Mouse (Mus musculus): Measurements from ENCODE around the gene Tmem216. TPM values are rescaled to one million over a fixed set of nuclear protein-coding genes. Genes with fewer than 3 reads are reported as not detected.

The Tmem216 gene
- polyA plus RNA-seq (2015; fragmentation: Nextera tagmentation; extraction: Ambion mirVana), result 47.0 and 49.5 TPM in 2 replicates

DNA sequence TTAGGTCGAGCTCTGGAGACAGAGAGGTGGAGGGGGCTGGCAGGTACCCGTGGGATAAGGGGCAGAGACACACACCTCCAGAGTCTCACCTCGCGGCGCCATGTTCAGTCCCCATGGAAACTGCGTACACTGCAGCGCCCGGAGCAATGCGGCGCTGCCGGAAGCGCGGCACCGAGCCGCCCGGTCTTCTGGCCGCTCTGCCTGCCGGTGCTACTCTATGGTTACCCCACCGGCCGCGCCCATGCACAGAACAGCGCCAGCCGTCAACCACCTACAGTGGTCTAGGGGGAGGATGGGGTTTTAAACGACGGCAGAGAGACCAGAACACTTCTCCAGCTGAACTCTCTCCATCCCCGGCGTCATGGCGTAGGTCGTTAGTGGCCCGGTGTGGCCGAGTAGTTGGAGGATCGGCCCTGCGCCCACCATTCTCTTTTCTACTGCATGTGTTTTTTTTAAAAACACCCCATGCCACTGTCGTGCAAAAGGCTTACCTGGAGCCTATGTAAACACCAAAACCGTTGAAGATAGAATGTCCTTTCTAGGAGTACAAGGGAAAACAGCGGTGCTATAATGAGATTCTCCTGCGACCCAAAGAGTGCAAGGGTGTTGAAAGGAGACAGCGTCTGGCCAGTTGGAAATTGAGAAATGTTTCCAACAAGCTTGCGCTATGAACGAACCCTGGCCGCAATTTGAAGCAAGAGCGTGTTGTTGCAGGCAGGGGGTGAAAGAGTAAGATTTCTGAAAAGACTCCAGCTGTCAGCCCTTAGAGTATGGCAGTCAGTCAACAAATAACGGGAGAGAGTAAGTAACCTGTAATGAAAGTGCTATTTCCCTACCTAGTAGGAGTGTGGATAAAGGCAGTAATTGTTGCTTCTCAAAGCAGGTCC, at the start of gene Tmem216:
TSS of gene Tmem216 (minus strand) at position 615 of the 887 bp plus-strand sequence.
- Histone ChIP-seq H3K27me3 (replicated peaks; ENCODE audit: control insufficient read depth, insufficient read depth, low read length) (no peaks in the 10 kb centered on the region), H3K4me1 (replicated peaks; ENCODE audit: control insufficient read depth, insufficient read depth, low read length) (peaks cover 17% of the 10 kb centered on the region), H3K4me3 (replicated peaks; ENCODE audit: low read length) (peak within 1 kb of the TSS; percentile 70), H3K27ac (ENCODE audit: low read length) (peak within 1 kb of the TSS; percentile 87), H3K9me3 (ENCODE audit: control insufficient read depth, low read length) (no peaks in the 10 kb centered on the region), H3K9ac (replicated peaks; ENCODE audit: low read depth, low read length) (peak within 1 kb of the TSS; percentile 79), H3K36me3 (ENCODE audit: control insufficient read depth, insufficient read depth) (peaks cover 10% of the 10 kb centered on the region), H3K4me2 (ENCODE audit: low read length) (peak within 1 kb of the TSS; percentile 74)
- peak; percentile 100 for ATAC-seq
- under 1% methylated on average over 43 of the region's 43 CpGs for WGBS

DNA sequence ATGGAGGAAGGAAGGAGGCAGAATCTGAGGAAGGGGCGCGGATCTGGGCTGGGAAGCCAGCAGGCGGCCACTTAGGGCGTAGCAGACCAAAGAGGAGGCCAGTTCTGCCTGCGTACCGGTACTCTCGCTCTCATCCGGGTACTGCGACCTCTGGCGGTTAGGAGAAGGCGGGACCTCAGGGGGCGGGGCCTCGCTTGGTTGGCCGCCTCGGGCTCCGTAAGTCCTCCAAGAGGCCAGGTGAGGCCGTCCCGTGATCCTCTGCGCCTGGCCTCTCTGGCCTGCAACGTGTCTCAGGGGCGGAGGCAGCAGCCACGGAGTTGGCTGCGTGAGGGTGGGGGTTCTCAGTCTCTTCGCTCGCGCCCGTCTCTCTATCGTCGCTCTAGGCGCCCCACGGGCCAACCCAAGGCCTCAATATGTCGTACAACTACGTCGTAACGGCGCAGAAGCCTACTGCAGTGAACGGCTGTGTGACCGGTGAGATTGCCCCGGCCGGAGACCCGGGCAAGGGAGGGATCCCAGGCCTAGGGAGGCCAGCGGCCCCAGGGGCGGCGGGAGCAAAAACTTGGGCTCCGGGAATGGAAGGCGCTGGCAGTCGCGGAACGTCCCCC, 49.4 kb upstream of the Tmem216 start, which contains the start of the genes Ddb1 and Tkfc:
TSS of gene Ddb1 (plus strand) at position 35 of the 608 bp plus-strand sequence.
TSS of gene Tkfc (minus strand) at position 362 of the 608 bp plus-strand sequence.
- WGBS, result under 1% methylated on average over 49 of the region's 49 CpGs
- H3K27me3 ChIP-seq (replicated peaks; ENCODE audit: control insufficient read depth, insufficient read depth, low read length), result no peaks in the 10 kb centered on the region
- H3K9me3 ChIP-seq (ENCODE audit: control insufficient read depth, low read length), result no peaks in the 10 kb centered on the region
- peaks cover 14% of the 10 kb centered on the region for H3K36me3 ChIP-seq (ENCODE audit: control insufficient read depth, insufficient read depth)
- peak; percentile 95 for ATAC-seq
- peak within 1 kb of the TSS; percentile 90 for H3K27ac ChIP-seq (ENCODE audit: low read length)
- peak within 1 kb of the TSS; percentile 94 for H3K9ac ChIP-seq (replicated peaks; ENCODE audit: low read depth, low read length)
- peak within 1 kb of the TSS; percentile 84 for H3K4me2 ChIP-seq (ENCODE audit: low read length)
- peaks cover 32% of the 10 kb centered on the region for H3K4me1 ChIP-seq (replicated peaks; ENCODE audit: control insufficient read depth, insufficient read depth, low read length)
- H3K4me3 ChIP-seq (replicated peaks; ENCODE audit: low read length), result peak within 1 kb of the TSS; percentile 96

DNA sequence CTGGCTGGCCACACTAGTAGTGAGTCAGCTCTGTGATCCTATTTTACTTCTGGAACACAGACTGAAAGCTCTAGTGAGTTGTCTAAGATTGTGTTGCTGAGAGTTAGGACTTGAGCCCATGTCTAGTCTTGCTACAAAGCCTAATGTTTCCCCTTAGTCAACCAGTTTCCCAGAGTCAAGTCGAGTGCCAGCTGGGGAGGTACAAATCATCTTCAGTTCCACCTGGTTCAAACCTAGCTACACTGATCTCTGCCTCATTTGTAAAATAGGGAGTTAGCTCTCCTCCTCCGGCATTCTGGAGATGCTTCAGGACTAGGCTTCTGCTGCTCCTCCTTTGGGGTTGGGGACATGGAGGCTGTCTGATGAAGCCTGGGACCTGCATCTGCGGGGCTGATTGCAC, 48.5 kb upstream of the Tmem216 start:
- peak overlapping the region; percentile 96 for H3K4me3 ChIP-seq (replicated peaks; ENCODE audit: low read length)
- WGBS, result 62% methylated on average over 3 of the region's 3 CpGs
- H3K36me3 ChIP-seq (ENCODE audit: control insufficient read depth, insufficient read depth), result peaks cover 11% of the 10 kb centered on the region
- no peak for ATAC-seq
- H3K4me2 ChIP-seq (ENCODE audit: low read length), result peak overlapping the region; percentile 56
- H3K27ac ChIP-seq (ENCODE audit: low read length), result peak overlapping the region; percentile 90
- no peaks in the 10 kb centered on the region for H3K27me3 ChIP-seq (replicated peaks; ENCODE audit: control insufficient read depth, insufficient read depth, low read length)
- no peaks in the 10 kb centered on the region for H3K9me3 ChIP-seq (ENCODE audit: control insufficient read depth, low read length)
- H3K4me1 ChIP-seq (replicated peaks; ENCODE audit: control insufficient read depth, insufficient read depth, low read length), result peaks cover 32% of the 10 kb centered on the region
- peak overlapping the region; percentile 73 for H3K9ac ChIP-seq (replicated peaks; ENCODE audit: low read depth, low read length)

DNA sequence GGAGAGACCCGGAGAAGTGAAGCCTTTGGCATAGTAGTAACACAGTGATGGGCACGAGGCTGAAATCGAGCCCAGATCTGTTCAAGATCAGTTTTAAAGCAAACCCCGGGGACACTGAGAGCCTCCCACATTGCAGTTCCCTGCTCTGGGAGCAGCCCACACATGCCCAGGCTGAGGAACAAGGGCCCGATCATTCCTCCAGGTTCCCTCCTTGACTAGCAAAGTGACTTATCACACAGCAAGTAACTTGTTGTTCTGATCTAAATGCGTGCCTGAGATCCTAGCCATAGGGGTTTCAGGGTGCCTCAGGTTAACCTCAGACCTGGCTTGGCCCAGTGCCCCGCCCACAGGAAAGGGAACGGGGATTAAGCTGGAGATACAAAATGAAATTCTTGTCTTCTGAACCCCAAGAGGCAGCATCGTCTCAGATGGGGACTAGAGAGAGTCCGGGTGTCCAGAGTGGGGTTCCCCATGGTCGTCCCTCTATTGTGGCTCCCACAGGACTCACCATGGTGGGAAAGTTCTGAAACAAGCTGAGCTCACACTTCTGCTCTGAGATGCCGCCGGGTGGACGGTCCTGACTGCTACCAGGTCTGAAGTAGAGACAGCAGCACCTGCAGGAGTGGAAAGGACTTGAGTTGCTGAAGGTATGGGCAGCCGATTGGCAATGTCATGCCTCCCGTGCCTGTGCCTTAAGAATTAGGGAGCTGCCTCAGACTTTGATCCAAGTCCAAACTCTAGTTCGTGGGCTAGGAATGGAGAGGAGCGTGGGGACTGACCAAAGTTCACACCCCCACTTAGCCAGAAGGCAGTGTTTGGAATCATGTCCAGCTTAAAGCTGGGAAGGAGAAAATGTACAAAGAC, 47.9 kb upstream of the Tmem216 start:
- no peaks in the 10 kb centered on the region for H3K27me3 ChIP-seq (replicated peaks; ENCODE audit: control insufficient read depth, insufficient read depth, low read length)
- H3K4me3 ChIP-seq (replicated peaks; ENCODE audit: low read length), result no peak overlapping the region
- H3K36me3 ChIP-seq (ENCODE audit: control insufficient read depth, insufficient read depth), result peaks cover 6% of the 10 kb centered on the region
- WGBS, result 86% methylated on average over 18 of the region's 18 CpGs
- H3K4me1 ChIP-seq (replicated peaks; ENCODE audit: control insufficient read depth, insufficient read depth, low read length), result peaks cover 32% of the 10 kb centered on the region
- no peak overlapping the region for H3K4me2 ChIP-seq (ENCODE audit: low read length)
- no peak for ATAC-seq
- no peak overlapping the region for H3K9ac ChIP-seq (replicated peaks; ENCODE audit: low read depth, low read length)
- H3K27ac ChIP-seq (ENCODE audit: low read length), result no peak overlapping the region; the same call in 1 of the 2 replicates
- H3K9me3 ChIP-seq (ENCODE audit: control insufficient read depth, low read length), result no peaks in the 10 kb centered on the region

DNA sequence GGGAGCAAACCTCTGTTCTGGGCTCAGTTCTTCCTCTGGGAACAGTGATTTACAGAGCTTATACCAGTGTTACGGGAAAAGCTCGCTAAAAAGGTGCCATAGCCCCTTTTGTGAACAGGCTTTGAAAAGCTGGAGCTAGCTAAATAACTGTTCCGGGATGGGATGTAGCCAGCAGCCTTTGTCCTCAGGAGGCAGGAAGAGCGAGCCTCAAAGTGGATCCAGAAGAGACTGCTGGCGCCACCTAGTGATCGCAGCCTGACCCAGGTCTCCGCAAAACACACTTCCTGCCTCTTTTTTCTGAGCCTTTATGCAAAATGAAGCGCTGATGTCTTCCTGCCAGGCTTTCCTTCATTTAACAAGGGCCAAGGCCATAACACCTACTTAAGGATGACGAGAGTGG, 46.7 kb upstream of the Tmem216 start:
- Histone ChIP-seq H3K36me3 (ENCODE audit: control insufficient read depth, insufficient read depth) (no peaks in the 10 kb centered on the region), H3K9ac (replicated peaks; ENCODE audit: low read depth, low read length) (peak overlapping the region; percentile 60), H3K27me3 (replicated peaks; ENCODE audit: control insufficient read depth, insufficient read depth, low read length) (no peaks in the 10 kb centered on the region), H3K9me3 (ENCODE audit: control insufficient read depth, low read length) (no peaks in the 10 kb centered on the region), H3K4me3 (replicated peaks; ENCODE audit: low read length) (peak overlapping the region; percentile 35), H3K4me1 (replicated peaks; ENCODE audit: control insufficient read depth, insufficient read depth, low read length) (peaks cover 32% of the 10 kb centered on the region), H3K4me2 (ENCODE audit: low read length) (peak overlapping the region; percentile 51), H3K27ac (ENCODE audit: low read length) (peak overlapping the region; percentile 87)
- 1% methylated on average over 9 of the region's 9 CpGs for WGBS
- peak; percentile 71 for ATAC-seq

DNA sequence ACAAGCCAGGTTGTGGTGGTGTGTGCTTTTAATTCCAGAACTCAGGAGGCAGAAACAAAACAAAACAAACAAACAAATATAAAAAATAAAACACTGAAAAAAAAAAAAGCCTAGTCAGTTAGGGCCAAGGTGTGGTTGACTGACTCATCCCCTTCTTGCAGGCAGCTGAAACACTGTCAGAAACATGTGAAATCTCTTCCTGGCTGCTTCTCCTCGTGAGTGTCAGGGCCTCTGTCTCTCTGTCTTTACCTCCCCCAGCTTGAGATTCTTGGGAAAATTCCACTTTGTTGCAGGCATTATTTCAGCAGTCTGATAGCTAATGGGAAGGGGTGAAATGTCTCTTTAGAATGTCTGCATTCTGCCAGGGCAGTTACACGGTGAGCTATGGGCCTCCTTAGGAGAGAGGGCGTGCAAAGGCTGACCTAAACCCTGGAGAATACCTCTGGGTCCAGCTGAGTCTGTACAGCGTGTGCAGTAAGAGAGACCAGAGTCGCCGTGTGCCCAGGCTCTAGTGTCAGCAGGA, 46.3 kb upstream of the Tmem216 start:
- peak; percentile 9 for ATAC-seq
- H3K4me2 ChIP-seq (ENCODE audit: low read length), result peak overlapping the region; percentile 51
- H3K9me3 ChIP-seq (ENCODE audit: control insufficient read depth, low read length), result no peaks in the 10 kb centered on the region
- H3K4me1 ChIP-seq (replicated peaks; ENCODE audit: control insufficient read depth, insufficient read depth, low read length), result peaks cover 32% of the 10 kb centered on the region
- H3K4me3 ChIP-seq (replicated peaks; ENCODE audit: low read length), result peak overlapping the region; percentile 35
- no peaks in the 10 kb centered on the region for H3K27me3 ChIP-seq (replicated peaks; ENCODE audit: control insufficient read depth, insufficient read depth, low read length)
- H3K9ac ChIP-seq (replicated peaks; ENCODE audit: low read depth, low read length), result peak overlapping the region; percentile 60
- no peaks in the 10 kb centered on the region for H3K36me3 ChIP-seq (ENCODE audit: control insufficient read depth, insufficient read depth)
- peak overlapping the region; percentile 87 for H3K27ac ChIP-seq (ENCODE audit: low read length)
- 2% methylated on average over 6 of the region's 6 CpGs for WGBS

DNA sequence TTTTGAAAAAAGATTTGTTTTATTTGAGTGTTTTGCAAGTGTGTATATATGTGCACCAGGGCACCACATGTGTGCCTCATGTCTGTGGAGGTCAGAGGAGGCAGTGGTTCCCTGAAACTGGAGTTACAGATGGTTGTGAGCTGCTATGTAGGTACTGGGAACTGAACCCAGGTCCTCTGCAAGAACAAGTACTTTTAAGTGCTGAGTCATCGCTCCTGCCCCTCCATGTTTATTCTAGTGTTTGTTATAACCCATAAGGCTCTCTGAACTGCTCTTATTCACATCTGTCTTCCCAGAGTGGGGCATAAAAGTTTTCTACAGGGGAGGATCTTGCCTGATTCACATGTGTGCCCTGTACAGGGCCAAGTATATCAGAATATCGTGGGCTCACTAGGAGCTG, 43.6 kb upstream of the Tmem216 start:
- H3K27ac ChIP-seq (ENCODE audit: low read length), result no peak overlapping the region
- peaks cover 17% of the 10 kb centered on the region for H3K4me1 ChIP-seq (replicated peaks; ENCODE audit: control insufficient read depth, insufficient read depth, low read length)
- H3K27me3 ChIP-seq (replicated peaks; ENCODE audit: control insufficient read depth, insufficient read depth, low read length), result no peaks in the 10 kb centered on the region
- H3K4me2 ChIP-seq (ENCODE audit: low read length), result no peak overlapping the region
- H3K4me3 ChIP-seq (replicated peaks; ENCODE audit: low read length), result no peak overlapping the region
- WGBS, result 93% methylated on average over 2 of the region's 2 CpGs
- no peak overlapping the region for H3K9ac ChIP-seq (replicated peaks; ENCODE audit: low read depth, low read length)
- ATAC-seq, result no peak
- H3K36me3 ChIP-seq (ENCODE audit: control insufficient read depth, insufficient read depth), result 0 out of 2 replicates have a peak, but pooled peaks cover 3% of the 10 kb centered on the region
- H3K9me3 ChIP-seq (ENCODE audit: control insufficient read depth, low read length), result no peaks in the 10 kb centered on the region

DNA sequence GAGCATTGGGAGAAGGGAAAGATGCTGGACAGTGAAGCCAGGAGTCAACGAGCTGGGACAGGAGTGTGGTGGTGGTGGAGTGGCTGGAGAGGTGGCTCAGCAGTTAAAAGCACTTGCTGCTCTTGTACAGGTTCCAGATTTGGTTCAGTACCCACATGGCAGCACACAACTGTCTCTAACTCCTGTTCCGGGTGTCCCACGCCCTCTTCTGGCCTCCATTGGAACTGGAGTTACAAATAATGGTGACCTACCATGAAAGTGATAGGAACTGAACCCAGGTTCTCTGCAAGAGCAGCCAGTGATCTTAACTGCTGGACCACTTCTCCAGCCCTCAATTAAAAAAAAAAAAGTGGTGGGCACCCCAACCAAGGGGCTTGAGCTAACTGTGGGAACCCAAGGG, 42.1 kb upstream of the Tmem216 start:
- H3K36me3 ChIP-seq (ENCODE audit: control insufficient read depth, insufficient read depth), result 0 out of 2 replicates have a peak, but pooled peaks cover 3% of the 10 kb centered on the region
- 46% methylated on average over 3 of the region's 3 CpGs for WGBS
- no peak overlapping the region for H3K27ac ChIP-seq (ENCODE audit: low read length)
- no peak overlapping the region for H3K9ac ChIP-seq (replicated peaks; ENCODE audit: low read depth, low read length)
- H3K4me1 ChIP-seq (replicated peaks; ENCODE audit: control insufficient read depth, insufficient read depth, low read length), result peaks cover 7% of the 10 kb centered on the region
- H3K9me3 ChIP-seq (ENCODE audit: control insufficient read depth, low read length), result no peaks in the 10 kb centered on the region
- H3K4me3 ChIP-seq (replicated peaks; ENCODE audit: low read length), result no peak overlapping the region
- no peak overlapping the region for H3K4me2 ChIP-seq (ENCODE audit: low read length)
- ATAC-seq, result no peak
- no peaks in the 10 kb centered on the region for H3K27me3 ChIP-seq (replicated peaks; ENCODE audit: control insufficient read depth, insufficient read depth, low read length)

All from forebrain, embryonic 16.5 days (tissue).